Mouse (Mus musculus) lung, embryonic 14.5 days (tissue): ENCODE data around the gene 1700014D04Rik. TPM values are rescaled to one million over a fixed set of nuclear protein-coding genes. Genes with fewer than 3 reads are reported as not detected.

Experiments used
- ATAC-seq: fragments of 200-750 bp; cut with Nextera tagmentation; 2 replicates; pipeline ENCODE4 v1.8.0; 2017; ENCODE audit warnings: mild to moderate bottlenecking, moderate TSS enrichment, moderate library complexity; ENCODE audit not compliant: insufficient read depth
- DNase-seq: peaks from one replicate; pipeline ENCODE4 v3.0.0-alpha.2; 2015
- H3K27ac ChIP-seq: fragments of 300-500 bp; sonication (generic); 2 replicates; pipeline ENCODE4 v1.5.1; 2014; ENCODE audit warnings: low read depth, mild to moderate bottlenecking, moderate library complexity
- H3K27me3 ChIP-seq: fragments of 300-500 bp; sonication (generic); 2 replicates; pipeline ENCODE4 v1.6.1; 2014; ENCODE audit warnings: low read length, control low read depth; ENCODE audit not compliant: insufficient read depth
- H3K36me3 ChIP-seq: fragments of 300-500 bp; sonication (generic); 2 replicates; pipeline ENCODE4 v1.6.1; 2014; ENCODE audit warnings: control low read depth; ENCODE audit not compliant: insufficient read depth
- H3K4me1 ChIP-seq: fragments of 300-500 bp; sonication (generic); 2 replicates; pipeline ENCODE4 v1.6.1; 2014; ENCODE audit warnings: antibody characterized with exemption, control low read depth; ENCODE audit not compliant: insufficient read depth
- H3K4me2 ChIP-seq: fragments of 300-500 bp; sonication (generic); 2 replicates; pipeline ENCODE4 v1.6.1; 2014; ENCODE audit warnings: mild to moderate bottlenecking
- H3K4me3 ChIP-seq: fragments of 300-500 bp; sonication (generic); 2 replicates; pipeline ENCODE4 v1.5.1; 2014; ENCODE audit warnings: low read depth, low read length
- H3K9ac ChIP-seq: fragments of 300-500 bp; sonication (generic); 2 replicates; pipeline ENCODE4 v1.6.1; 2014
- H3K9me3 ChIP-seq: fragments of 300-500 bp; sonication (generic); 2 replicates; pipeline ENCODE4 v1.6.1; 2016; ENCODE audit warnings: low read depth, low read length, control low read depth
- CTCF ChIP-seq: IDR thresholded peaks from 2 replicates; pipeline ENCODE4 v1.5.1; 2016; ENCODE audit warnings: antibody characterized with exemption, low read depth
- WGBS: fragments of 180-500 bp; shearing (Covaris S2); extraction: QIAGEN DNeasy Blood & Tissue Kit; methylation state at CpG from one replicate; pipeline ENCODE4 v1.1.7; 2014; 5-methylcytosine and 5-hydroxymethylcytosine counted together
- polyA plus RNA-seq: library from polyadenylated mRNA; unstranded; fragments of >200 nt; fragmentation: Nextera tagmentation; extraction: Ambion mirVana; gene quantifications from 2 replicates; pipeline ENCODE4 v1.2.1, GENCODE M21; 2014

Gene 1700014D04Rik
- polyA plus RNA-seq, 1 experiment from 2014 or later: 0.24 TPM

DNA sequence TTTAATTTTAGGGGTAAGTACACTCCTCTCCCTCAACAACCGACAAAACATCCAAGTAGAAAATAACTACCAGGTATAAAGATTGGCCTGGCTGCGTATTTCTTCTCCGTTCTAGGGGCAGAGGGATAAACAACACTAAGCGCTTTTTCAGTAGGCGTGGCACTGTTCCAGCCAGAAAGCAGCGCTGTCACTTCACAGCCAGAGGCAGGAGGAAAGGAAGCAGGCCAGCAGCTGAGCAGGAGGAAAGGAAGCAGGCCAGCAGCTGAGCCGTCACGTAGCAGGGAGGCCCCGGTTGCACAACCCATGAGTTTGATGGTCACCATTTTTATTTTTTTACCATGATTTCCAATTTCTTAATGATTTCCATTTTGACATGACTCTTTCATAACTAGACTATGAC is 24.7 kb upstream of the 1700014D04Rik start:
- Histone ChIP-seq H3K4me2 (peak overlapping the region; percentile 84), H3K9me3 (no peaks in the 10 kb centered on the region), H3K4me3 (peak overlapping the region; percentile 79; the same call in 1 of the 2 replicates), H3K27ac (peak overlapping the region; percentile 99), H3K36me3 (peaks cover 41% of the 10 kb centered on the region), H3K4me1 (peaks cover 18% of the 10 kb centered on the region), H3K27me3 (no peaks in the 10 kb centered on the region), H3K9ac (no peak overlapping the region; the same call in 1 of the 2 replicates)
- 0 out of 2 replicates have a peak, but pooled peaks have one; percentile 12 for ATAC-seq
- no peak for TF ChIP-seq CTCF
- DNase-seq: peak; percentile 94
- WGBS: 22% methylated on average over 9 of the region's 9 CpGs

DNA sequence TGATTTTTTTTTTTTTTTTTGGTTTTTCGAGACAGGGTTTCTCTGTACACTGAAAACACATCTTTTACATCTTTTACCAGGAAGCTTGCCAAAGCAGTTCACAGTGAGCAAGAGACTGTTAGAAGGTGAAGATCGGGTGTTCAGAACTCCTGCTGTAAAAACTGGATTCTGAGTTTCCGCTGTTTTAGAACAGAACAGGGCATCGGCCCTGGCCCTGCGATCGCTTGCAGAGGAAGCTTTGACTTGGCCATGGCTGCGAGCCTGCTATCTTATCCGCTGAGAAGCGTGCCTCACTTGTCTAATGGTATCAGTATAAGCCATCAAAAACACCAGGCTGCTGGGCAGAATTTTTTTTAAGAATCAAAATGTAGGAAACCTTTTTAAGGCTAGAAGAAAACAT is 24.3 kb upstream of the 1700014D04Rik start:
- H3K27me3 ChIP-seq: no peaks in the 10 kb centered on the region
- H3K9ac ChIP-seq: peak overlapping the region; percentile 72
- DNase-seq (peak; percentile 25), ATAC-seq (no peak)
- peak overlapping the region; percentile 84 for H3K4me2 ChIP-seq
- H3K4me3 ChIP-seq: peak overlapping the region; percentile 79
- no peak for TF ChIP-seq CTCF
- H3K9me3 ChIP-seq: no peaks in the 10 kb centered on the region
- 42% methylated on average over 9 of the region's 9 CpGs for WGBS
- H3K27ac ChIP-seq: peak overlapping the region; percentile 99
- peaks cover 37% of the 10 kb centered on the region for H3K36me3 ChIP-seq
- H3K4me1 ChIP-seq: peaks cover 18% of the 10 kb centered on the region

- peak overlapping the region; percentile 79 for H3K4me3 ChIP-seq
- peak overlapping the region; percentile 84 for H3K4me2 ChIP-seq
- peak overlapping the region; percentile 72 for H3K9ac ChIP-seq
- peak; percentile 60 for TF ChIP-seq CTCF
- H3K9me3 ChIP-seq: no peaks in the 10 kb centered on the region
- DNase-seq (peak; percentile 93), ATAC-seq (peak; percentile 79)
- peaks cover 18% of the 10 kb centered on the region for H3K4me1 ChIP-seq
- WGBS: under 1% methylated on average over 28 of the region's 28 CpGs
- peak overlapping the region; percentile 99 for H3K27ac ChIP-seq
- no peaks in the 10 kb centered on the region for H3K27me3 ChIP-seq
- H3K36me3 ChIP-seq: peaks cover 30% of the 10 kb centered on the region
These were observed 23.6 kb upstream of the 1700014D04Rik start for GRCm38 (mm10) chr13:59770164-59770562.

DNA sequence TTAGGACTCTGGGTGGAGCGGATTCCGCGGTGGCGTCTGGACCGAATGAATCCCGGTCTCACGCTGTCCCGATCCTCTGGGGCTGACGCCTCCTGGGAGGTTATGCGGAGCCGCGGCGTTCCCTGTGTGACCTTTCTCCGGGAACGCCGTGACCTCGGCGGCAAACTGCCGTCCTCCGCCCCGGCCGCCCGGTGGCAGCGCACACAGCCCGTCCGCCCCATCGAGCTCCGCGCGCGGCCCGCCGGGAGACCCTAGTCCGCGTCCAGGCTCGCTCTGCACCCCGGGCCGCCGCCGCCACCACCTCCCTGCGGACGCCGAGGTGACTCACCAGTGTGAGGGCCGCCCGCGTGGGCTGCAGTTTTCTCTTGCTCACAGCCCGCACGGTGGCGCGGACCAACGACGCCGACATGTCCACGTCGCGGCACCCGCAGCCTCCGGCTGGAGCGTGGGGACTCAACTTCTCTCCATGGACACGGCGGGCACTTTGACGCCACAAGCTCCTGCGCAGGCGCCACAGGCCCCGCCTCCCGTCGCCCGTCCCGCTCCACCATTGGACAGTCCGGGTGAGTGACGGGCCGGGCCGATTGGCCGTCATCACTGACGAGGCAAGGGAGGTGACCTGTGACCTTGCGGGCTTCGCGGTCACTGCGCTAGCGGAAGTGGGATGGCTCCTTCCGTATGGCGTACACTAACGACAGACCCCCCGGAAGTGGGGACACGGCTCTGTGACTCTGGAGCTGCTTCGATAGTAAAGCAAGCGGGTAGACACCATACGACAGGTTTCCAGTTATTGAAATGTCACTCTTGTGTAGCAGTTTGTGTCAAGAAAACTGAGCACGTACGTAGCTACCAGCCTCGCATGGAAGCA is 23.0 kb upstream of the 1700014D04Rik start, which contains the start of gene Isca1:
Isca1 (minus strand) TSS at position 515 of the 868 bp plus-strand sequence.
- H3K4me1 ChIP-seq: peaks cover 18% of the 10 kb centered on the region

DNA sequence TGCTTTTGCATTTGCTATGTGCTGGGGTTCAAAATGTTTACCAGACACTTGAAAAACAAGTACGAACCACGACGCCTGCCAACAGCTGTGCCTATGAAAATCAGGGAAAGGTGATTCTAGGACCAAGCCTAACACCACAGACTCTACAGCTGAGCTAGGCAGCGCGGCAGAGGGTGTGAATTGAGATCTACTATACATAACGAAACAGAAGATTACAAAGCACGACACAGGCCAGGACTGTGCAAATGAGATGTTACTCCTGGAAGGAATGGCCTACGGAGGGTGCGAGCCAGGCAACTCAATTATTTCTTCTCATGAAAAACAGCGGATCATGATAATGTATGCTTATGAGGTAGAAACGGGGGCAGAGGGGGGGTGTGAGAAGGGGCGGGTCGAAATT is 22.0 kb upstream of the 1700014D04Rik start:
- peak overlapping the region; percentile 78 for H3K9ac ChIP-seq
- no peaks in the 10 kb centered on the region for H3K9me3 ChIP-seq
- H3K4me1 ChIP-seq: peaks cover 18% of the 10 kb centered on the region
- peak overlapping the region; percentile 84 for H3K4me2 ChIP-seq
- ATAC-seq: no peak
- peak; percentile 23 for DNase-seq
- no peak for TF ChIP-seq CTCF
- 22% methylated on average over 13 of the region's 13 CpGs for WGBS
- H3K36me3 ChIP-seq: peaks cover 24% of the 10 kb centered on the region
- peak overlapping the region; percentile 12; the same call in 1 of the 2 replicates for H3K27ac ChIP-seq
- H3K27me3 ChIP-seq: no peaks in the 10 kb centered on the region
- H3K4me3 ChIP-seq: peak overlapping the region; percentile 79

More for the DNA sequence above, 23.0 kb upstream of the 1700014D04Rik start, which contains the start of gene Isca1:
- TF ChIP-seq CTCF: no peak
- Histone ChIP-seq H3K27me3 (no peaks in the 10 kb centered on the region), H3K4me3 (peak within 1 kb of the TSS; percentile 79), H3K9me3 (no peaks in the 10 kb centered on the region), H3K9ac (peak within 1 kb of the TSS; percentile 78), H3K27ac (peak within 1 kb of the TSS; percentile 99), H3K4me2 (peak within 1 kb of the TSS; percentile 84), H3K36me3 (peaks cover 24% of the 10 kb centered on the region)
- peak; percentile 99 for DNase-seq
- peak; percentile 96 for ATAC-seq
- under 1% methylated on average over 91 of the region's 91 CpGs for WGBS

DNA sequence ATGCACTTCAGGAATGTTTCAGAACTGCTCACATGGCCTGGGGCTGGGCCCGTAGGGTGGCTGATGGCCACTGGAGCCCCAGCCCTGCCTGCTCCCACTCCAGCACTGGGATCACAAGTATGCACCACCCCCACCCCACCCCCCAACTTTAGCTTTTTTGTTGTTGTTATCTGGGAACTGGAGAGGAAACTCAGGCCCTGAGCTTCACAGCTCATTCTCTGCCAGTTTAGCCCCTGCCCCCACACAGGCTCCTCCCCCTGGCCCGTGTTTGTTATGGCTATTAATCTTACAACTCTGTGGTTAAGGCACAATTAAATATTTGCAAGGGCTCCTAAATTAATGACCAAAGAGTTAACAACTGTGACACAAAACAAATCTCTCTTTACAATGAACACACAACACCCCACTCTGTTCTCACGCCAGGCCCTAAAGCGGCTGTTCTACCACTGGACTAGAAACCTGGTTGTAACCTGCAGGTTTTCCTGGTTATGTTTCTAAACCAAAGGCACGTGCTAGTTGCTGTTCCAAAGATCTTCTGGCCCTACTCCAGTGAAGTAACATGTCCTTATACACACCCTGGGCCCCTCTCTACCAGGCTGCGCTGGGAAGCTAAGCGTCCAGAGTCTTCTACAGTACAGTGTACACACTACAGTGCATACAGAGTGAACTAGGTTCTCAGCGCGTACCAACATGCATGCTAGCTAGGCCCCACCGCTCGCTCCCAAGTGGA is 20.4 kb upstream of the 1700014D04Rik start:
- ATAC-seq: no peak
- peaks cover 16% of the 10 kb centered on the region for H3K36me3 ChIP-seq

More for the DNA sequence above, 20.4 kb upstream of the 1700014D04Rik start:
- TF ChIP-seq CTCF: no peak
- Histone ChIP-seq H3K9me3 (no peaks in the 10 kb centered on the region), H3K4me1 (peaks cover 18% of the 10 kb centered on the region), H3K9ac (peak overlapping the region; percentile 17), H3K4me3 (0 out of 2 replicates have a peak overlapping the region, but pooled peaks have one; percentile 2), H3K27ac (peak overlapping the region; percentile 80), H3K4me2 (peak overlapping the region; percentile 84), H3K27me3 (no peaks in the 10 kb centered on the region)
- peak; percentile 59 for DNase-seq
- 54% methylated on average over 11 of the region's 11 CpGs for WGBS
